Mouse (Mus musculus): Measurements from ENCODE around the gene Mtmr4. TPM values are rescaled to one million over a fixed set of nuclear protein-coding genes. Genes with fewer than 3 reads are reported as not detected.
A peak's percentile ranks its signal among the peaks of the same experiment; 100 is the strongest.

Gene Mtmr4
- polyA plus RNA-seq, 1 experiment from 2014 or later = 14.3 TPM

- ATAC-seq (ENCODE audit: insufficient number of reproducible peaks, insufficient read depth, low FRiP score, low read depth) = peak; percentile 80
- no peaks in the 10 kb centered on the region for H3K27me3 ChIP-seq (ENCODE audit: control insufficient read depth, insufficient read depth, low read length)
- peak overlapping the region; percentile 66 for H3K9ac ChIP-seq (ENCODE audit: low read length)
- peaks cover 18 to 28% of the 10 kb centered on the region in 2 experiments for H3K4me1 ChIP-seq (ENCODE audit: control insufficient read depth in 2 of 2, insufficient read depth in 2 of 2, low read length in 2 of 2)
- peak overlapping the region; percentile 46 to 55 for H3K4me3 ChIP-seq (ENCODE audit: control insufficient read depth in 1 of 2, insufficient read depth in 1 of 2, low read depth in 1 of 2, low read length in 2 of 2)
- H3K27ac ChIP-seq (replicated peaks in 1 of 2; ENCODE audit: control insufficient read depth in 1 of 2, insufficient read depth in 1 of 2, low read depth in 2 of 2, low read length in 2 of 2) = peak overlapping the region in 1 of 2 experiments; percentile 65; a peak in 2 of 4 replicates
- under 1% methylated on average over 40 of the region's 40 CpGs for WGBS
- H3K4me2 ChIP-seq (ENCODE audit: low read length) = peak overlapping the region; percentile 77
- H3K36me3 ChIP-seq (ENCODE audit: control insufficient read depth, insufficient read depth, low read length) = no peaks in the 10 kb centered on the region
- no peaks in the 10 kb centered on the region for H3K9me3 ChIP-seq (ENCODE audit: control insufficient read depth, low read length)
Observed at GRCm38 (mm10) chr11:87578249-87578962, 13.6 kb upstream of the Mtmr4 start.

DNA sequence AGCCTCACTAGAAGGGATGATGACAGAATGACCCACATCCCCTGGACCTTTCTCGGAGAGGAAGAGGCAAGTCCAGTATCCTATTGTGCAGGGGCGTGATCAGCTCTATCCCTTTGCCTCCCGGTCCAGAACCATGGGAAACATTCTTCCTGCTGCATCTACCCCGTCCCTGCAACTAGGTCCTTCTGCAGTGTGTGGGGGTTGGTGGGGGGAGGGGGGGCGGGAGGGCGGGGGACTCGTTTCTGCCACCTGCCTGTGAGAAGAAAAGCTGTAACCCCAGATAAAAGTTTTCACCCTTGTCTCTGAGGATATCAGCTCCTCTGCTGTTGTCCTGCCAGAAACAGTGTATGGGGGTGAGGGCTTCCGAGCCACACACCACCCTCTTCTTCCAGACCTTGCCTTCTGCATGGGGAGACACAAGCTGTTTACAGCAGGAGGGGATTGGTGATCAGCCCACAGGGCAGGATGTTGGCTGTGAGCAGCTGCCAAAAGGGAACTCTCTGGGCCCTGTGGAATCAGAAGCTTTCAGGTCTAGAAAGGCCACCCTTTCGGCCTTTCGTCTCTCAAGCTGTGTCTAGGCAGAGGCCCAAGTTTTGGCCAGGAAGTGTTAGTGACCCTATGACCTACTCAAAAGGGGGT lies 12.9 kb upstream of the Mtmr4 start:
- H3K27me3 ChIP-seq (ENCODE audit: control insufficient read depth, insufficient read depth, low read length) = no peaks in the 10 kb centered on the region
- peak overlapping the region; percentile 46 to 55 for H3K4me3 ChIP-seq (ENCODE audit: control insufficient read depth in 1 of 2, insufficient read depth in 1 of 2, low read depth in 1 of 2, low read length in 2 of 2)
- H3K9me3 ChIP-seq (ENCODE audit: control insufficient read depth, low read length) = no peaks in the 10 kb centered on the region
- peaks cover 18 to 28% of the 10 kb centered on the region in 2 experiments for H3K4me1 ChIP-seq (ENCODE audit: control insufficient read depth in 2 of 2, insufficient read depth in 2 of 2, low read length in 2 of 2)
- peak overlapping the region in 1 of 2 experiments; percentile 65; a peak in 2 of 4 replicates for H3K27ac ChIP-seq (replicated peaks in 1 of 2; ENCODE audit: control insufficient read depth in 1 of 2, insufficient read depth in 1 of 2, low read depth in 2 of 2, low read length in 2 of 2)
- H3K36me3 ChIP-seq (ENCODE audit: control insufficient read depth, insufficient read depth, low read length) = no peaks in the 10 kb centered on the region
- 0 out of 2 replicates have a peak, but pooled peaks have one; percentile 17 for ATAC-seq (ENCODE audit: insufficient number of reproducible peaks, insufficient read depth, low FRiP score, low read depth)
- peak overlapping the region; percentile 77 for H3K4me2 ChIP-seq (ENCODE audit: low read length)
- WGBS = 13% methylated on average over 10 of the region's 10 CpGs
- H3K9ac ChIP-seq (ENCODE audit: low read length) = peak overlapping the region; percentile 66

GRCm38 (mm10) chr11:87579713-87580112 lies 12.2 kb upstream of the Mtmr4 start:
- Histone ChIP-seq H3K9ac (ENCODE audit: low read length) (no peak overlapping the region), H3K36me3 (ENCODE audit: control insufficient read depth, insufficient read depth, low read length) (no peaks in the 10 kb centered on the region), H3K4me1 (ENCODE audit: control insufficient read depth in 2 of 2, insufficient read depth in 2 of 2, low read length in 2 of 2) (peaks cover 15 to 28% of the 10 kb centered on the region in 2 experiments), H3K27me3 (ENCODE audit: control insufficient read depth, insufficient read depth, low read length) (no peaks in the 10 kb centered on the region), H3K4me3 (ENCODE audit: control insufficient read depth in 1 of 2, insufficient read depth in 1 of 2, low read depth in 1 of 2, low read length in 2 of 2) (no peak overlapping the region), H3K27ac (replicated peaks in 1 of 2; ENCODE audit: control insufficient read depth in 1 of 2, insufficient read depth in 1 of 2, low read depth in 2 of 2, low read length in 2 of 2) (peak overlapping the region in 1 of 2 experiments; percentile 65; a peak in 2 of 4 replicates), H3K4me2 (ENCODE audit: low read length) (peak overlapping the region; percentile 77), H3K9me3 (ENCODE audit: control insufficient read depth, low read length) (no peaks in the 10 kb centered on the region)
- WGBS = 33% methylated on average over 1 of the region's 1 CpGs
- ATAC-seq (ENCODE audit: insufficient number of reproducible peaks, insufficient read depth, low FRiP score, low read depth) = no peak

DNA sequence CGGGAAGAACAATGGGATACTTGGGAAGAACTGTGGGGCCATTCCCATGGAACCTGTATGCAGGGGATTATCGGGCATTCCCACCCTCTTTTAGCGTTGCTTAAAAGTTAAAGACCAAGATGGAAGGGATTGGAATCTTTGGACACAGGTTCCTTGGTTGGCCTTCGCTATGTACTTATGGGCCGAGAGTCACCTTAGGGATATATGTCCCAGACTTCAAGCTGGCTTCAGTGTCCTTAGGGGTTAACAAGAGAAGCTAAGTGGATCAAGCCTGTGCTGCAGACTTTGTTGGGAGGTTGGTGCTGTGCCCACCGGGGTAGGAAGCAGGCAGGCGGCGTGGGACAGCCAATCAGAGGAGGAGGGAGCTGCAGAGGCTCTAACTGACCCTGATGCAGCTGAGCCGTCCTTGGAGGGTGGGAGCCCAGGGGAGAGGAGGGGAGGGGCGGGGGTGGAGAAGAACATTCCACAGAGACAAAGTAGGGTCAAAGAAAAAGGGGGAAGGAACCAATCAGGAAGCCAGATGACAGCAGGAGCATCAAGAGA lies 11.3 kb upstream of the Mtmr4 start:
- H3K27ac ChIP-seq (replicated peaks in 1 of 2; ENCODE audit: control insufficient read depth in 1 of 2, insufficient read depth in 1 of 2, low read depth in 2 of 2, low read length in 2 of 2) = no peak overlapping the region
- WGBS = 59% methylated on average over 10 of the region's 10 CpGs
- ATAC-seq (ENCODE audit: insufficient number of reproducible peaks, insufficient read depth, low FRiP score, low read depth) = no peak
- no peak overlapping the region for H3K4me2 ChIP-seq (ENCODE audit: low read length)
- H3K4me1 ChIP-seq (ENCODE audit: control insufficient read depth in 2 of 2, insufficient read depth in 2 of 2, low read length in 2 of 2) = peaks cover 11 to 26% of the 10 kb centered on the region in 2 experiments
- no peaks in the 10 kb centered on the region for H3K9me3 ChIP-seq (ENCODE audit: control insufficient read depth, low read length)
- H3K27me3 ChIP-seq (ENCODE audit: control insufficient read depth, insufficient read depth, low read length) = no peaks in the 10 kb centered on the region
- H3K36me3 ChIP-seq (ENCODE audit: control insufficient read depth, insufficient read depth, low read length) = no peaks in the 10 kb centered on the region
- H3K4me3 ChIP-seq (ENCODE audit: control insufficient read depth in 1 of 2, insufficient read depth in 1 of 2, low read depth in 1 of 2, low read length in 2 of 2) = no peak overlapping the region
- H3K9ac ChIP-seq (ENCODE audit: low read length) = no peak overlapping the region

GRCm38 (mm10) chr11:87581161-87581865 lies 10.6 kb upstream of the Mtmr4 start:
- Histone ChIP-seq H3K27me3 (ENCODE audit: control insufficient read depth, insufficient read depth, low read length) (no peaks in the 10 kb centered on the region), H3K4me1 (ENCODE audit: control insufficient read depth in 2 of 2, insufficient read depth in 2 of 2, low read length in 2 of 2) (peaks cover 11 to 26% of the 10 kb centered on the region in 2 experiments), H3K4me3 (ENCODE audit: control insufficient read depth in 1 of 2, insufficient read depth in 1 of 2, low read depth in 1 of 2, low read length in 2 of 2) (no peak overlapping the region), H3K4me2 (ENCODE audit: low read length) (no peak overlapping the region), H3K27ac (replicated peaks in 1 of 2; ENCODE audit: control insufficient read depth in 1 of 2, insufficient read depth in 1 of 2, low read depth in 2 of 2, low read length in 2 of 2) (no peak overlapping the region), H3K9ac (ENCODE audit: low read length) (no peak overlapping the region), H3K9me3 (ENCODE audit: control insufficient read depth, low read length) (no peaks in the 10 kb centered on the region), H3K36me3 (ENCODE audit: control insufficient read depth, insufficient read depth, low read length) (no peaks in the 10 kb centered on the region)
- 83% methylated on average over 12 of the region's 12 CpGs for WGBS
- no peak for ATAC-seq (ENCODE audit: insufficient number of reproducible peaks, insufficient read depth, low FRiP score, low read depth)

GRCm38 (mm10) chr11:87581933-87582710 lies 9.8 kb upstream of the Mtmr4 start:
- Histone ChIP-seq H3K4me1 (ENCODE audit: control insufficient read depth in 2 of 2, insufficient read depth in 2 of 2, low read length in 2 of 2) (peaks cover 11 to 26% of the 10 kb centered on the region in 2 experiments), H3K9me3 (ENCODE audit: control insufficient read depth, low read length) (no peaks in the 10 kb centered on the region), H3K27ac (replicated peaks in 1 of 2; ENCODE audit: control insufficient read depth in 1 of 2, insufficient read depth in 1 of 2, low read depth in 2 of 2, low read length in 2 of 2) (no peak overlapping the region), H3K27me3 (ENCODE audit: control insufficient read depth, insufficient read depth, low read length) (no peaks in the 10 kb centered on the region), H3K9ac (ENCODE audit: low read length) (no peak overlapping the region), H3K4me3 (ENCODE audit: control insufficient read depth in 1 of 2, insufficient read depth in 1 of 2, low read depth in 1 of 2, low read length in 2 of 2) (no peak overlapping the region), H3K36me3 (ENCODE audit: control insufficient read depth, insufficient read depth, low read length) (no peaks in the 10 kb centered on the region), H3K4me2 (ENCODE audit: low read length) (no peak overlapping the region)
- WGBS = 85% methylated on average over 8 of the region's 8 CpGs
- ATAC-seq (ENCODE audit: insufficient number of reproducible peaks, insufficient read depth, low FRiP score, low read depth) = no peak

Measured in heart, embryonic 14.5 days (tissue).